9 mouse cellular contexts compared by ENCODE assay signal in genomic region chr8:90349709-90350562, GRCm38 (mm10). TPM values are rescaled to one million over a fixed set of nuclear protein-coding genes. Genes with fewer than 3 reads are reported as not detected.
DNase-seq lines count a peak whose midpoint lies in the region; ATAC-seq lines count a peak whose summit lies in the region.
"Had no signal": no experiment of that assay in that cellular context is flagged by ENCODE, and none has a peak within 500 bp of the region (broad histone marks: within the 10 kb centered on the region; RNA-seq: fewer than 3 reads in every experiment).

No protein-coding gene starts in this region.

- H3K36me3 ChIP-seq in heart, embryonic 13.5 days: no peaks in the 10 kb centered on the region
- no peaks in the 10 kb centered on the region for H3K36me3 ChIP-seq in forebrain, embryonic 12.5 days (replicated peaks)

- peak overlapping the region; percentile 29; the same call in 1 of the 2 replicates for H3K27ac ChIP-seq in heart, embryonic 13.5 days (replicated peaks)
- H3K27ac ChIP-seq in forebrain, embryonic 12.5 days: 0 out of 2 replicates have a peak overlapping the region, but pooled peaks have one; percentile 32

- no peaks in the 10 kb centered on the region for H3K9me3 ChIP-seq in heart, embryonic 13.5 days
- no peaks in the 10 kb centered on the region for H3K9me3 ChIP-seq in forebrain, embryonic 12.5 days

- H3K4me3 ChIP-seq in heart, embryonic 13.5 days: no peak overlapping the region
- H3K4me3 ChIP-seq in forebrain, embryonic 12.5 days (replicated peaks): no peak overlapping the region
- H3K4me3 ChIP-seq: erythroblast, embryonic 14.5 days had no signal

- peaks cover 3% of the 10 kb centered on the region; the same call in 1 of the 2 replicates for H3K27me3 ChIP-seq in heart, embryonic 13.5 days (replicated peaks)
- peaks cover 10% of the 10 kb centered on the region; the same call in 1 of the 2 replicates for H3K27me3 ChIP-seq in forebrain, embryonic 12.5 days

- intact Hi-C loops in gastrocnemius, postnatal 14 days (cut with DNase I; ENCODE audit: low total_unique reads): no loop called here

- H3K4me1 ChIP-seq in heart, embryonic 13.5 days: peaks cover 36% of the 10 kb centered on the region
- peaks cover 53% of the 10 kb centered on the region for H3K4me1 ChIP-seq in forebrain, embryonic 12.5 days

- WGBS in heart, embryonic 13.5 days: 26% methylated on average over 13 of the region's 13 CpGs
- 15% methylated on average over 13 of the region's 13 CpGs for WGBS in forebrain, embryonic 12.5 days

- H3K4me2 ChIP-seq in heart, embryonic 13.5 days: peak overlapping the region; percentile 20
- H3K4me2 ChIP-seq in forebrain, embryonic 12.5 days: no peak overlapping the region; the same call in 1 of the 2 replicates

- no peak for DNase-seq in heart, adult 8-10 months (ENCODE audit: low spot score)
- peak; percentile 49 for DNase-seq in ES-CJ7 (ENCODE audit: low read depth, low spot score)
- DNase-seq in lung, adult 18-20 months: peak; percentile 71 to 81
- DNase-seq in gastrocnemius, adult 8-10 months (ENCODE audit: low spot score in 2 of 2): no peak
- no peak for DNase-seq in gastrocnemius, postnatal 14 days
- DNase-seq in testis, postnatal 14 days (ENCODE audit: low spot score): no peak

- no peak for ATAC-seq in heart, embryonic 13.5 days (ENCODE audit: extremely low read depth, insufficient number of reproducible peaks, low FRiP score, low TSS enrichment)
- ATAC-seq in forebrain, embryonic 12.5 days (ENCODE audit: low FRiP score): 0 out of 2 replicates have a peak, but pooled peaks have one; percentile 10

- no peak overlapping the region for H3K9ac ChIP-seq in heart, embryonic 13.5 days
- 0 out of 2 replicates have a peak overlapping the region, but pooled peaks have one; percentile 21 for H3K9ac ChIP-seq in forebrain, embryonic 12.5 days

RNA-seq across cellular contexts. Expression of gene Tox3, which starts 1.8 kb away (rescaled TPM):
- polyA plus RNA-seq in heart, embryonic 13.5 days (2015; fragmentation: Nextera tagmentation; extraction: Ambion mirVana): 10.0 and 12.2 TPM in 2 replicates
- total RNA-seq in heart, adult 8-10 months (2022): 1 to 10 TPM; 1.9 to 2.7 (median 2.3) TPM
- polyA plus RNA-seq in forebrain, embryonic 12.5 days (2016; fragmentation: Nextera tagmentation; extraction: Ambion mirVana): 34.2 and 41.3 TPM in 2 replicates
- total RNA-seq in gastrocnemius, adult 8-10 months (2022): under 1 TPM in 3 of 4 experiments, not detected in 1; 0.08 to 0.19 (median 0.10) TPM
- total RNA-seq in gastrocnemius, postnatal 14 days (2021): under 1 TPM; 0.33 to 0.40 TPM
- polyA plus RNA-seq: erythroblast, embryonic 14.5 days had no signal

Comparison
In these comparisons a context has a peak if more than half of its experiments do, and no peak if none do; other contexts are left out.
1. DNase-seq: peak in ES-CJ7 (single experiment) and lung, adult 18-20 months (2 of 2); none in heart, adult 8-10 months (single experiment), gastrocnemius, adult 8-10 months (0 of 2), gastrocnemius, postnatal 14 days (single experiment) and testis, postnatal 14 days (single experiment).